Mouse (Mus musculus): ENCODE measurements around the gene Smgc.
A peak's percentile ranks its signal among the peaks of the same experiment; 100 is the strongest.
"Not testable (repeated sequence)": the region's sequence is repeated elsewhere in the genome, so short reads cannot be mapped to it uniquely, and the experiment has no call there.

The Smgc gene

GRCm38 (mm10) chr15:91837965-91838364 lies at the start of gene Smgc:
Gene Smgc, plus strand, starts transcription at chr15:91838265.
- DNase-seq (ENCODE audit: low spot score in 2 of 2), result no peak

GRCm38 (mm10) chr15:91788338-91788737 lies 49.7 kb upstream of the Smgc start:
- no peak for DNase-seq (ENCODE audit: low spot score in 2 of 2)

- no peak for DNase-seq (ENCODE audit: low spot score in 2 of 2)
Measured at GRCm38 (mm10) chr15:91806463-91806862, 31.6 kb upstream of the Smgc start.

GRCm38 (mm10) chr15:91835319-91835718 lies 2.7 kb upstream of the Smgc start:
- DNase-seq (ENCODE audit: low spot score in 2 of 2), result no peak

GRCm38 (mm10) chr15:91864130-91864529 lies 26.1 kb downstream of the Smgc start:
- DNase-seq (ENCODE audit: low spot score in 2 of 2), result not testable (repeated sequence)

GRCm38 (mm10) chr15:91900245-91900644 lies 62.2 kb downstream of the Smgc start:
- DNase-seq (ENCODE audit: low spot score in 2 of 2), result peak in 1 of 2 experiments; percentile 20

GRCm38 (mm10) chr15:91907046-91907445 lies 69.0 kb downstream of the Smgc start:
- peak; percentile 37 to 55 for DNase-seq (ENCODE audit: low spot score in 2 of 2)

Measured in spleen, postnatal 10 days (tissue).